Mouse (Mus musculus) intestine, postnatal 0 days (tissue): ENCODE data around the gene Sestd1. TPM values are rescaled to one million over a fixed set of nuclear protein-coding genes. Genes with fewer than 3 reads are reported as not detected.
A peak's percentile ranks its signal among the peaks of the same experiment; 100 is the strongest.

Source experiments
- ATAC-seq: fragments of 200-750 bp; cut with Nextera tagmentation; 2 replicates; pipeline ENCODE4 v1.8.0; 2017; ENCODE audit warnings: mild to moderate bottlenecking, moderate TSS enrichment, moderate library complexity
- H3K27ac ChIP-seq: fragments of 300-500 bp; sonication (generic); 2 replicates; pipeline ENCODE4 v1.5.1; 2014; ENCODE audit warnings: mild to moderate bottlenecking, low read depth, low read length, moderate library complexity
- H3K27me3 ChIP-seq: fragments of 300-500 bp; sonication (generic); replicated peaks from 2 replicates; pipeline ENCODE4 v1.6.1; 2014; ENCODE audit warnings: low read length, mixed read lengths; ENCODE audit not compliant: control insufficient read depth, insufficient read depth
- H3K36me3 ChIP-seq: fragments of 300-500 bp; sonication (generic); 2 replicates; pipeline ENCODE4 v1.6.1; 2014; ENCODE audit warnings: mild to moderate bottlenecking, moderate library complexity; ENCODE audit not compliant: control insufficient read depth, insufficient read depth
- H3K4me1 ChIP-seq: fragments of 300-500 bp; sonication (generic); replicated peaks from 2 replicates; pipeline ENCODE4 v1.6.1; 2014; ENCODE audit warnings: antibody characterized with exemption, low read length, mixed read lengths; ENCODE audit not compliant: control insufficient read depth, insufficient read depth
- H3K4me2 ChIP-seq: fragments of 300-500 bp; sonication (generic); replicated peaks from 2 replicates; pipeline ENCODE4 v1.6.1; 2014; ENCODE audit warnings: low read depth, mild to moderate bottlenecking, moderate library complexity
- H3K4me3 ChIP-seq: fragments of 300-500 bp; sonication (generic); 2 replicates; pipeline ENCODE4 v1.5.1; 2014; ENCODE audit warnings: low read depth, low read length
- H3K9ac ChIP-seq: fragments of 300-500 bp; sonication (generic); 2 replicates; pipeline ENCODE4 v1.6.1; 2014; ENCODE audit warnings: mild to moderate bottlenecking, low read depth, low read length
- H3K9me3 ChIP-seq: fragments of 300-500 bp; sonication (generic); 2 replicates; pipeline ENCODE4 v1.6.1; 2016; ENCODE audit warnings: mixed run types; ENCODE audit not compliant: control insufficient read depth
- CTCF ChIP-seq: sonication (generic); IDR thresholded peaks from 2 replicates; pipeline ENCODE4 v1.5.1; 2016; ENCODE audit warnings: low read depth, mild to moderate bottlenecking, control low read depth, antibody characterized with exemption, moderate library complexity
- WGBS: fragments of 180-500 bp; shearing (Covaris S2); extraction: QIAGEN DNeasy Blood & Tissue Kit; methylation state at CpG from one replicate; pipeline ENCODE4 v1.1.7; 2014; 5-methylcytosine and 5-hydroxymethylcytosine counted together
- polyA plus RNA-seq: library from polyadenylated mRNA; unstranded; fragments of >200 nt; fragmentation: Nextera tagmentation; extraction: Ambion mirVana; gene quantifications from 2 replicates; pipeline ENCODE4 v1.2.1, GENCODE M21; 2015

Gene Sestd1
- polyA plus RNA-seq, 1 experiment from 2014 or later, result 10.8 TPM

GRCm38 (mm10) chr2:77266931-77267330, 13.5 kb downstream of the Sestd1 start:
- Histone ChIP-seq H3K4me3 (no peak overlapping the region), H3K4me1 (peaks cover 28% of the 10 kb centered on the region), H3K36me3 (no peaks in the 10 kb centered on the region), H3K9ac (no peak overlapping the region), H3K9me3 (no peaks in the 10 kb centered on the region), H3K27ac (peak overlapping the region; percentile 51; the same call in 1 of the 2 replicates), H3K4me2 (no peak overlapping the region), H3K27me3 (no peaks in the 10 kb centered on the region)
- TF ChIP-seq CTCF, result no peak
- no peak for ATAC-seq
- WGBS, result 91% methylated on average over 2 of the region's 2 CpGs

DNA sequence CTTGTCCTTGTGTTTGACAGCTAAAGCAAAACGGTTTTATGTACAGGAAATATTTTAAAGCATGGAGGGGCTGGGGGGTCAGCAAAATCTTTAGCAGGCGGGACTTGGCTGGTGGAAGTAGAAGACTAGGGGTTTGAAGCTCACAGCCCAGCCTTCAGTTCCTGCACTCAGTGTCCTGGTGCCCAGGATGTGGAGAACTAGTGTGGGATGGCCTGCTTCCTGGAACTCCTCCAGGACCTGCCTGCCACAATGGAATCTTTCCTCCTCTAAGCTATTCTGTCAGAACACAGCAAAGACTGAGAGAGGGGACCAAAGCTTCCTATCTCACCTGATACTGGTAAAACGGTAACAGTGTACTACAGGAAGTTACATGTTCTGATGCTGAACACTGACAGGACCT, 14.4 kb downstream of the Sestd1 start:
- 55% methylated on average over 3 of the region's 3 CpGs for WGBS
- peak overlapping the region; percentile 51 for H3K27ac ChIP-seq
- no peak for TF ChIP-seq CTCF

GRCm38 (mm10) chr2:77265301-77265700, 15.1 kb downstream of the Sestd1 start:
- H3K9ac ChIP-seq, result no peak overlapping the region
- TF ChIP-seq CTCF, result no peak
- no peaks in the 10 kb centered on the region for H3K9me3 ChIP-seq
- peaks cover 25% of the 10 kb centered on the region for H3K4me1 ChIP-seq
- H3K36me3 ChIP-seq, result no peaks in the 10 kb centered on the region
- H3K4me2 ChIP-seq, result no peak overlapping the region
- no peak overlapping the region for H3K4me3 ChIP-seq
- ATAC-seq, result no peak
- no peaks in the 10 kb centered on the region for H3K27me3 ChIP-seq
- H3K27ac ChIP-seq, result no peak overlapping the region; the same call in 1 of the 2 replicates
- WGBS, result 38% methylated on average over 7 of the region's 7 CpGs

More for the DNA sequence above, 14.4 kb downstream of the Sestd1 start:
- H3K4me3 ChIP-seq, result no peak overlapping the region
- H3K9ac ChIP-seq, result no peak overlapping the region
- peaks cover 28% of the 10 kb centered on the region for H3K4me1 ChIP-seq
- ATAC-seq, result no peak
- no peaks in the 10 kb centered on the region for H3K9me3 ChIP-seq
- no peaks in the 10 kb centered on the region for H3K36me3 ChIP-seq
- H3K4me2 ChIP-seq, result no peak overlapping the region
- no peaks in the 10 kb centered on the region for H3K27me3 ChIP-seq

- Histone ChIP-seq H3K27ac (no peak overlapping the region), H3K27me3 (no peaks in the 10 kb centered on the region), H3K9ac (no peak overlapping the region), H3K9me3 (no peaks in the 10 kb centered on the region), H3K4me2 (no peak overlapping the region), H3K4me3 (no peak overlapping the region), H3K36me3 (no peaks in the 10 kb centered on the region), H3K4me1 (peaks cover 22% of the 10 kb centered on the region)
- 79% methylated on average over 6 of the region's 6 CpGs for WGBS
- no peak for TF ChIP-seq CTCF
- ATAC-seq, result no peak
Observed at GRCm38 (mm10) chr2:77264550-77264949, 15.8 kb downstream of the Sestd1 start.

- Histone ChIP-seq H3K36me3 (no peaks in the 10 kb centered on the region), H3K27ac (peak overlapping the region; percentile 71), H3K27me3 (no peaks in the 10 kb centered on the region), H3K9me3 (no peaks in the 10 kb centered on the region), H3K4me2 (peak overlapping the region; percentile 38; the same call in 1 of the 2 replicates), H3K4me3 (no peak overlapping the region), H3K4me1 (peaks cover 17% of the 10 kb centered on the region; the same call in 1 of the 2 replicates), H3K9ac (no peak overlapping the region; the same call in 1 of the 2 replicates)
- peak; percentile 76; the same call in 1 of the 2 replicates for ATAC-seq
- WGBS, result 44% methylated on average over 11 of the region's 11 CpGs
- TF ChIP-seq CTCF, result peak; percentile 50
Observed at GRCm38 (mm10) chr2:77263477-77264435, 16.6 kb downstream of the Sestd1 start.

- Histone ChIP-seq H3K4me2 (no peak overlapping the region), H3K4me1 (peaks cover 6% of the 10 kb centered on the region; the same call in 1 of the 2 replicates), H3K27ac (no peak overlapping the region), H3K4me3 (no peak overlapping the region), H3K36me3 (no peaks in the 10 kb centered on the region), H3K9ac (no peak overlapping the region), H3K27me3 (no peaks in the 10 kb centered on the region), H3K9me3 (no peaks in the 10 kb centered on the region)
- peak; percentile 47 for TF ChIP-seq CTCF
- 90% methylated on average over 4 of the region's 4 CpGs for WGBS
- ATAC-seq, result no peak
Observed at GRCm38 (mm10) chr2:77260134-77260533, 20.3 kb downstream of the Sestd1 start.
